Mouse (Mus musculus) gastrocnemius, adult 8-10 months (tissue): ENCODE measurements around the gene Lzts2. TPM values are rescaled to one million over a fixed set of nuclear protein-coding genes. Genes with fewer than 3 reads are reported as not detected.

Source experiments
- DNase-seq, 2 experiments: peaks; one replicate each; pipeline ENCODE4 v3.0.0; 2022; ENCODE audit warnings: low spot score in 2 of 2
- total RNA-seq, 4 experiments: library from RNA; stranded (reverse); gene quantifications; 2 replicates each; pipeline ENCODE4 v1.2.4; 2022

Lzts2 gene
- total RNA-seq, 4 experiments from 2014 or later, result 17.9 to 25.9 (median 20.5) TPM

DNA sequence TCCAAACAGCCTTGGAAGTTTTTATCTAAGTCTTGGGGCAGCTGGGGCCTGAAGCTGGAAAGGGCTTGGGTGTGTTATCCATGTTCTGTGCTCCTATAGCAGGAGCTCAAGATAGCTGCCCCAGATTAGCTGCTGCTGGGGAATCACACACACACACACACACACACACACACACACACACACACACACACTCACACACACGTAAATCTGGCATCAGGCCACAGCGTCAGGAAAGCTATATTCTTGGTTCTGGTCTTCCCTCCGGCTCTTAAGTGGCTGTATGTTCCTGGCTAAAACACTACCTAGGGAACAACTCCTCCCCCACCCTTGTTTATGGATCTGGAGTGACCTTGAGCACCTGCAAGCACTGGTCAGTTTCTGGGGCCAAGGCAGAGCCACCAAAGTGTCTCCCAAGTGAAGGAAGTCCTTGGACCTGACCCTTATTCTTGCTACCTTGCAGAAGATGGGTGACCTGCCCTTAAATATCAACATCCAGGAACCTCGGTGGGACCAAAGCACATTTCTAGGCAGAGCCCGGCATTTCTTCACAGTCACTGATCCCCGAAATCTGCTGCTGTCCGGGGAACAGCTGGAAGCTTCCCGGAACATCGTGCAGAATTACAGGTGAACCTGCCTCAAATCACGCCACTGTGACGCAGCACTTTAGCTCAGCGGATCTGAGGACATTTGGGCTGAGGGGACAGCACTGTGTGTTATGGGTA is 34.6 kb downstream of the Lzts2 start:
- DNase-seq, result no peak

DNA sequence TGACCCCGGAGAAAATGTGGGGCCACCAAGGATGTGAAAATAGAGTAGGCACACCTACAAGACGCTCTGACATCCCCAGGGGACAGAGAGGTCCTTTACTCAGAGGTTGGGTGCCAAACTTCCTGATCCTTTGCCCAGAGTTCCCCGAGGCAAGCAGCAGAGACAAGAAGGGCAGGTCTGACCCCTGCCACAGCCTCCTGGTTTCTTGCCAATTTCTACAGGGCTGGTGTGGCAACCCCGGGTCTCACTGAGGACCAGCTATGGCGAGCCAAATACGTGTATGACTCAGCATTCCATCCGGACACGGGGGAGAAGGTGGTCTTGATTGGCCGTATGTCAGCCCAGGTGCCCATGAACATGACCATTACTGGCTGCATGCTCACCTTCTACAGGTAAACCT is 35.3 kb downstream of the Lzts2 start:
- DNase-seq, result no peak

DNA sequence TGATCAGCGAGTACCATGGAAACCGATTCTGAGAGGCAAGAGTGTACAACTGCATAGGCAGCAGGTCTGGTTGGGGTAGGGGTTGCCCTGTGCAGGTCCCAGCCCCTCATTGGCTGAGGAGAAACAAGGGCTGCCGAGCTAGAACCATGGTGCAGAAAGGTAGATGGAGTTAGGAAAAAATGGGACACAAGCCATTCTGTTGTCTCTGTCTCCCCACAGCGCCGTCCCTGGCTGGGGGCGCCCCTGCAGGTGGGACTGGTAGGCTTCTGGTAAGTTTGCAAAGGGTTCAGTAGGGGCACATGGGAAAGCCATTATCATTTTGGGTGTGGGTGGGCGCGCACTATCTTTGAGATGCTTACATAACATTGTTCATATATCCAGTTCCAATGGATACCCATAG is 39.2 kb downstream of the Lzts2 start:
- no peak for DNase-seq

DNA sequence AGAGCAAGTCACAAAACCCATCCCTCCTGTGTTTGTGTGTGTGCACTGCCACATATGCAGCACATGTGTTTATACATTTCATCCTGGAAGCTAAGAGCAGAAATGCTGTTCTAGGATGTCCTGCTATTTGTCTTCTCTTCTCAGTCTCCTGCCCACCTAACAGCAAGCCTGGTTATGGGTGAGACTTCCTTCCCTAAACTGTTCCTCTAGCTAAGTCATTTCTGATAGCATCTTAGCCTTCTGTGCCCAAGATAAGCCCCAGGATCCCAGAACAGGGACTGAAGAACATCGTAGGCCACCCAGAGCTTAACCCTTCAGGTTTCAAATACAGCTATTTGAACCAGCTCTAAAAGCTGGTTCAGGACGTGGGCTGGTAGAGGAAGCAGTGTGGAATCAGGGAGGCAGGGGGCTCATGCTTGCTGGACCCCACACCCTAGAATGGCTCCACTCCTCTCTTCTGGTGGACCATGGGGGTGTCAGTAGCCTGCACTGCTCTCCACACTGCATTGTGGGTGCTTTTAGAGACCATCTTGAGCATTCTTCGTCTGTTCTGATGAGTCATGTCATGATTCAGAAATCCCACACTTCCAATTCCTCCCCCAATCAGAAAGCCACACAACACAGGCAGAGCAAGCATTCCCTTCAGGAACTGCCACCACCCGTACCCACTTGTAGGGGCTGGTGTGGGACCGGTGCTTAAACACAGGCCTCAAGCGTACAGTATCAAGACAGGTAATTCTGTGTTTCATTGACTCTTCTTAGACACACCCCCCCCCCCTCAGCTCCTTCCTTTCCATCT is 40.9 kb downstream of the Lzts2 start:
- no peak for DNase-seq

DNA sequence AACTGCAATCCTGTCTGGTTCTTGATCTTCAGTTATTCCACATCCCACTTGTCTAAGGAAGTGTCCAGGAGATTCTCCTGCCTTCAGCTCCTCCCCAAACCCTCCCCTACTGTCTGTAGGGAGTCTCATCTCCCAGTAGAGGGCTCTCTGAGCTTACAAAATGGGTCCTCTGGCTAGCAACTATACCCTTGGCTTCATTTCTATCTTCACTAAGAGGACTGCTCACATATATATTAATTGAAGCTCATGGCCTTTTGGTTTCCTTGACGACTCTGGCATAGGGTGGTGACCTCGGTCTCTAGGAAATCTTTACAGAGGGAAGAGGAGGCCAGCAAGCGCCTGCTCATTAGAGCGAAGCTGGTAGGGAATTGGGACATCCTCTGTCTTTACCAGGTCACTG is 42.1 kb downstream of the Lzts2 start:
- no peak for DNase-seq

DNA sequence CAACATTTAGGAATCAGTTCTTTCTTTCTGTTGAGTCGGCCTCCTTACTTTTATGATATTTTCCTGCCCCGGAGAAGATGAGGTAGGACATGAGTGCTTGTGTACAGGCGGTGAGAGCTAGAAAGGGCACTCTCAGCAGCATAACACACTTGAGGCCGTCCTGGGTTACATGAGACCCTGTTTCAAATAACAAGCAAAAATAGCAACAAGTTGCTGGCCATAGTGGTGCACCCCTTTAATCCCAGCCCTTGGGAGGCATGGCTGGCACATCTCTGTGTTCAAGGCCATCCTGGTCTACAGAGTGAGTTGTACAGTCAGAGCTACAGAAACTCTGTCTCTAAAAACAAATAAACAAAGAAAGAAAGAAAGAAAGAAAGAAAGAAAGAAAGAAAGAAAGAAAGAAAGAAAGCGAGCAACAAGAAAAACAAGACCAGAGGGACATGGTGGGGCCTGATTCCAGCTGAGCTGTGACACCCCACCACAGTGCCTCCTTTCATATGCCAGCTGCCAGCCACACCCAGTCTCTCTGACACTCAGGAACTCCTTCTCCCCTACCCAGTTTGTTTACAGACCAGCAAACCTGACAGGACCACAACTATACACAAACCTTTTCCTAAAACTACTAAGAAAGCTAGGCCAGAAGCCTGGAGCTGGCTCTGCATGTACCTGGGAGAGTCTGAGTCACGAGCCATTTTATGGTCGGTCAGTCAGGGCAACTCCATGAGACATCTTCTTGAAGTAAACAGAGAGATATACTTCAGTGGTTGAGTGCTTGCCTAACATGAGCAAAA is 42.9 kb downstream of the Lzts2 start:
- no peak for DNase-seq

DNA sequence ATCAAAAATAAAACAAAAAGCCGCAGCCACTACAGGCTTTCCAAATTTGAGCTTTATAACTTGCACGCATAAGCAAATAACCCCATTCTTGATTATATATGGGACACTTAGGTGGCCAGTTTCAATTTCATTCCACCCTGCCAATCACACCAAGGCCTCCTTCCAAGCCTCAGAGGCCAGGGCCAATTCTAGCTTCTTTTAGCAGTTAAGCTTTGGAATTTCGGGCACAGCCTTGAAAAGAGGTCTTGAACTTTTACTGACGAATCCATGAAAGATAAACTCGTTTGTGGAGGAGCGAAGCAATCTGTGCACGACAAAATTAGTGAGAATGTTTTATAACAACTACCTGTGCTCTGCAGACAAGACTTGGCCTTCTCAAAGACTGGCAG is 43.5 kb downstream of the Lzts2 start:
- no peak for DNase-seq

DNA sequence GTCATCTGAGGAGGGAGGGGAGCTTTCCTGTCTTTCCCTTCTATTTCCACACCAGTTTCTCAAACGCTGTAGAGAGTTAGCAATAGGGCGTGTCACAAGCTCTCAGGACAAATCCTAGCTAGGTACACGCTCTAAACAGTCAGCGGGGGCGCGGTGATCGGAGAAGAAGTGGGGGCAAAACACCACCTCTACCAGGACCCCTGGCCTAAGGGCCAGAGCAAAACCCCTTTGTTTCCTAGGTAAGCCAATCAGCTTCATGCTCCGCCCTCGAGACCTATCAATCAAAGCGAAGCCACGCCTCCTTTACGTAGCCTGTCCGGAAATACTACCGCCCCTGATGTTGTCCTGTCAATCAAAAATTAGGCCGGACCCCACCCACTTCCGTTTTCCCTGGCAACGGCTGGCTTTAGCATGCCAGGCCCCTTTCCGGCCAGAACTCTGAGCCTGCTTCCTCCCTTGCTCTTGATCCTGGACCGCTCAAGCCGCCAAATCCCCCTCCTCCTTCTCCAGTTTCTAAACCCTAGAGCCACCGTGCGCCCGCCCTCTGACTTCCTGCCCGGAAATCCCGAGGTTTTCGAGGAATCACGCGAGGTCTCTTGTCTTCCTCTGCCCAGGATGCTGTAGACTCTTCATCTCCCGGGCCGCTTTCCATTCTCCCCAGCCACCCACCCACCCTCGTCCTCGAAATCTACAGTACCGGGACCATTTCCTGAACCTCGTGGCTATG is 44.1 kb downstream of the Lzts2 start:
- peak; percentile 88 to 90 for DNase-seq

DNA sequence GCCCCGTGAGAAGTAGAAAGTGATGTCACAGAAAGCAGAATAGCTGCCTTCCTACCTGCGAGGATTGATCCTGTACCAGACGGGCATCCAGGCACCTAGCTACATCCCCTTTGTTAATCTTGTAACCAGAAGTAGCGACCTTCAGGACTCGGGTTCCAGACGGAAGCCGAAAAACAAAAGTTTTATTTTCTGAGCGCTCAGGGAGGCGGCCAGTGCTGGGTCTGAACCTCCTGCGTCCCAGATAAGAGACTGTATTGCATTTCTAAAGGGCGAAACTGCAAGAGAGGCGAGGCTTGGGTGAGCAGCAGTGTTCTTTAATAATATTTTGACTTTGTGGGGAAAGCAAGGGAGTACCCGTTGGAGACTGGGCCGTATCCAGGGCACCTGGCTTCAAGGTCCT is 44.6 kb downstream of the Lzts2 start:
- no peak for DNase-seq

DNA sequence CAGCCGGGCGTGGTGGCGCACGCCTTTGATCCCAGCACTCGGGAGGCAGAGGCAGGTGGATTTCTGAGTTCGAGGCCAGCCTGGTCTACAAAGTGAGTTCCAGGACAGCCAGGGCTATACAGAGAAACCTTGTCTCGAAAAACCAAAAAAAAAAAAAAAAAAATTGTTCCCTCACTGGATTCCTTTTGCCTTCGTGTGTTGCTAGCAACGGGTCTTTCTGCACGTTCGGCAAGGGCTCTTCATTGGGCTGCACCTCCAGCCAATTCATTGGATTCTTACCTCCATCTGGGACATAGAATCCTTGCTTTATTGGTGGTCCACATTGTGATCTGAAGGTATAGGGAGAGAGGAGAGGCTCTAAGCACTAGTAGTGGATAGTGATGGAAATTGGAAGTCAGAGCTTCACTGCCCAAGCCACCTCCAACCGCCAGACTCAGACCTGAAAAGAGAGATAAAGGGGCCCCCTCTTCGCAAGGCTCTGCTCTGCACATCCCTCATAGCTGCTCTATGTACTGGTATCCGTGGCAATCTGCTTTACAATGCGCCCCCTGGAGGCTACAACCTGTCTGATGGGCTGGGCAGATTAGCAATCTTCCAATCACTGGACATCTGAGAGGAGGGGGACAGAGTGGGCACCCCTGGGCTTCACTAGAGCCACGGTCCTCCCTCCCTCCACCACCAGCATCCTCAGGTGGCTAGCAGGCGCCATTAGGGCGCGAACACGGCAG is 49.5 kb downstream of the Lzts2 start:
- DNase-seq, result no peak

DNA sequence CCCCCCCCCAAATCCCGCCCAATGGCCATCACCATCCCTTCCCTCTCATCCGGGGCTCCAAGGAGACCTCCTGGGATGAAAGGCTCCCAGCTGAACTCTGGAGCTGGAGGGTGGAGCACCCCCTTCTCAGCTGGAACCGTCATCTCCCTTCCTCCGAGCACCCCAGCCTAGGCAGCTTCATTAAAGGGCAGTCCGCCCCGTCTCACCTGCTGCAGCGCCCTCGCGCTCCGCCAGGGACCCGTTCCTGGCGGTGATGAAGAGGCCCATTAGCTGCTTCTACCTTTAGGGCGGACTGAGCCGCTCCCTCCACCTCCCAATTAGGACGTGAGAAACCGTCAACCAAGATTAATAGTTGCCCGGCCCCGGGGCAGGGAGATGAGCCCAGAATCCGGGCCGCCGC is 51.0 kb downstream of the Lzts2 start:
- no peak for DNase-seq

DNA sequence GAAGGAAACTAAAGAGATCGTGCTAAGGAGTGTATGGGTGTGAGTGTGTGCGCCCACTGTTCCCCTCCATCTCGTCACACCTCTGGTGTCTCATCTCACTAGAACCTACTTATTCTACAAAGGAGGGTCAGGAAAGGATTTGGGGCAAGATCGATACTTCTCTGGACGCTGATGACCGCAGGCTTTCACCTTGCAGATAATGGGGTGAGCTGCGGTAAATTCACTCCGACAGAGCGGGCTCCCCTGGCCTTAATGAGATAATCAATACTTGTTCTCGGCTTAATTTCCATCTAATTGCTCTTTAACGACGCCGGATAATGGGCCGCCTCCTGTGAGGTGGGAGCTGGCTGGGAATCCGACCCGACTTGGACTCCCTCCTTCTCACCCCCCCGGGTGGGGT is 53.0 kb downstream of the Lzts2 start:
- DNase-seq, result no peak

DNA sequence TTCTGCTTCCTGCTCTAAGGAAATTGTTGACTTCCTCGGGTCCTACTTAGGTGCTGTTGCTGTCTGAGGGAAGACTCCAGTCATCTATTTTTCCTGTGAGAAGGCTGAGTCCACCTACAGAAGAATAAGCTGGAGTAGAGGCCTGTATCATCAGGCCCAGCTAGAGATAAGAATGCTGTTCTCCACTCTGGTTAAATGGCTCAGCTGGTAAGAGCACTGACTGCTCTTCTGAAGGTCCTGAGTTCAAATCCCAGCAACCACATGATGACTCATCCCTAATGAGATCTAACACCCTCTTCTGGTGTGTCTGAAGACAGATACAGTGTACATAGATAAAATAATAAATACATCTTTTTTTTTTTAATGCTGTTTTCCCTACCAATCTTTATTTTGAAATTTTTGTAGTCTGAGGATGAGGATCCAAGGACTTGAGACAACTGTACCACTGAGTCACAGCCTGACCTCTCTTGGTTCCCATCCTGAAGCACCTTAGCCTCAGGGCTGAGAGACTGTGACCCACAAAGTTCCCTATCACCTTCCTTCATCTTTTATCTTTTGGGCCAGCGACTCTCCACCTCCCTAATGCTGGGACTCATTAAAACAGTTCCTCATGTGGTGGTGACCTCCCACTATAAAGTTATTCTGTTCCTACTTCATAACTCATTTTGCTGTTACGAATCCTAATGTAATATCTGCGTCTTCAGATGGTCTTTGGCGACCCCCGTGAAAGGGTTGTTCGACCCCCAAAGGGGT is 53.7 kb downstream of the Lzts2 start:
- DNase-seq, result no peak

DNA sequence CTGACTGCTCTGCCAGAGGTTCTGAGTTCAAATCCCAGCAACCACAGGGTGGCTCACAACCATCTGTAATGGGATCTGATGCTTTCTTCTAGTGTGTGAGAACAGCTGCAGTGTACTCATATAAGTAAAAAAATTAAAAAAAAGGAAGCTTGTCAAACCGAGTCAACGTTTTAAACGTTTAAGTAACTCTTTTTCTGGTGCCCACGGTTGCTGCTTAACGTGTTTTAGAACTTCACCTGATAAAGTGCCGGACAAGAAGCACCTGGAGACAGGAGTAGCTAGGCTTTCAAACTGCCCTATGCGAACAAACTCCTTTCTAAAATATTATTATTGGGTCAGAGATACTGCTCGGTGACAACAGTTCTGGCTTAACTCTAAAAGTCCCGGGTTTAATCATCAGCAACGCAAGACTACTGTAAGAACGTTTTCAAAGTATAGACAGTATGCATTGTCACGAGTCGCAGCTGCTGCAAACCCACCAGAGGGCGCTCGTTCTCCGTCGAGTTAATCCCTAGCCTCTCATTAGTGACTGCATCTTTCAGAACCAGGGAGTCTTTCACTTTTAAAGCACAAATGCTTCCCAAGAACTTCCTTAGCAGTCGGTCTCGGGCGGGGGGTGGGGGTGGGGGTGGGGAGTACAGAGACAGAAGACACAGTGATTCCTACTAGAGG is 59.8 kb downstream of the Lzts2 start:
- DNase-seq, result peak in 1 of 2 experiments; percentile 13

DNA sequence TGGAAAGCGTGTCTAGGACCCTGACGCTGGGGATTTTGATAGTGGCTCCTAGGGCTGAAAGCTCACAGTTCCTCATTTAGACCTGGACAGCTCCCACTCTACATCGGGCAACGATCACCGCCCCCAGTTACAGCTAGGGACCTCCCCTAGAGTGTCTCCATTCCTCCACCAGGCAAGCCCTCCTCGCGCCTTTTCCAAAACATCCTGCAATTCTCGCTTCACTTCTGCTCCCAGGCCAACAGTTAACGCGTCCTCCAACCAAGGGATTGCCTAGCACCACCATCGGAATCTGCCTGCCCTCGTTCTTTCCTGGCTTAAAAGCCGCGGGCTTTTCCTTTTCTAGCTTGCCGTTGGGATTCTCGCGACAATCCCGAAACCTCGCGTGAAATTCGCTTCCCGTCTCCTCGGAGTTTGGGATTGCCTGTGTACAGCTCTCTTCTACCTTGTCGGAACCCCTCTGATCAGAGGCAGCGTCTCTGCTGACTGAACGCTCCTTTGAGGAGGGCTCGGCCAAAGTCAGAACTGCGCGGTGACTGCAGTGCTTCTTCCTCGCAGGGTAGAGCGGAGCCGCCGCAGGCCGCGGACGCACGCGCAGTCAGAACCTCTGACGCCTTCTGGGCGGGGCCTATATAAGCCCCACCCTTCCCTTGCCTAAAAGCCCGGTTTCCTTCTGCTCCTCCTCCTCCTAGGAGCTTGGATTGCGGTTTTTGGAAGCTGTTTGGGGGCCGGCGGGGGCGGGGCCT is 60.5 kb downstream of the Lzts2 start, which contains the start of gene Kazald1:
Gene Kazald1, plus strand, starts transcription at position 662 of the 743 bp plus-strand sequence.
- DNase-seq, result peak; percentile 91

DNA sequence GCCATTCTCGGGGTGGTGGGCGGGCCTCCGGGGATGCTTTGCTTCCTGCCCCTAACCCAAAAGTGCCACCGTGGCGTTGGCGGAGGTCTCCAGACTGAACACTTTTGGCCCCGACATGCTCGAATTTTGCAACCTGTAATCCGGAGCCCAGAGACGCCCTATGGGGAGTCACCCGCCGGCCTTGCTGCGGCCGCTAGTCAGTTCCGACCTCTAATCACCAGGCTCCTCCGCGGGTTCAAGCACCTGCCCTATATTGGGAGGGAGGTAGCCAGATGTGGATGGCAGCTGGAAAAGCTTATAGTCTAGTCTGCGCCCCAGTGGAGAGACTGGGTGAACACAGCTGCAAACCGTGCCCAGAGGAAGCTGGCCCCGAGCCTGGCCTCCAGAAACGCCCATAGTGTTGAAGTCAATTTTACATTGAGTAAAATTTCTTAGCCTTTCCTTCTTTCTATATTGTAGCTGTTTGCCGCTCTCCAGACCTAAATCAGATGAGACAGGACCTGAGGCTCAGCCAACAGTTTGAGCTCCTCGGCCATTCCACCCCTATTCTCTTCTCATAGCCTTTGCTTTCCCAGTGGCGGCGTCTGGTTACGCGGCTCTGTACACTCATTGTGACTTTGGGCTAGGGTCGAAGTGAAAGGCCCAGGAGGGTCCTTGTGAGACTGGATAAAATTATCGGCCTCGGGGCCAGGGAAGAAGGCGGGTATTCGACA is 61.3 kb downstream of the Lzts2 start:
- DNase-seq, result no peak

DNA sequence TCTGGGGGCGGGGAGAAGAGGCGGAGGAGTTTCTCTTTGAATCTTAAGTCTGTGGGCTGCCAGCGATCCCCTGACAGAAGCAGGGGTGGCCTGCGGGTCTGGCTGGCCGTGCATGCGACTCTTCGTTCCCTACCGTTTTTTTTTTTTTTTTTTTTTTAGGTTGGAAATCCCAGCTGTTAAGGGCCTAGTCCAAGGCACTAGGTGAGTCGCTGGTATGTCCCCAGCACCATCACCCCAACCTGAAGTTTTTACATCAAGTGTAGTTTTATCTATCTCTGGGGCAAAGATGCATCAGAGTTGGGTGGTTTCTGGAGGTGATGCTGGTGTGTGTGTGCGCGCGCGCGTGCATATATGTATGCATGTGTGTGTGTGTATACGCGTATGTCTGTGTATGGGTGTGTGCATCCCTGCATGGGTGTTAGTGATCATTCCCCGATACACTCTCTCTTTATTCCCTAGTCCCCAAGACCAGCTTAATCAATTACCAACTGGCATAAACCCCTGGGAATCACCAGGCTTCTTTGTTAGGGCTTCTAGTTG is 61.9 kb downstream of the Lzts2 start:
- DNase-seq, result no peak
